Mouse (Mus musculus) small intestine, adult 2 months (tissue): ENCODE results near the gene Tnfsf9.

Experiments
- CTCF ChIP-seq: fragments of 200-500 bp; IDR thresholded peaks from 2 replicates; pipeline ENCODE4 v1.5.1; 2012; ENCODE audit warnings: low read depth, mild to moderate bottlenecking, control low read depth, inconsistent platforms, low read length, moderate library complexity, mixed read lengths; ENCODE audit not compliant: insufficient replicate concordance, insufficient read length; ENCODE audit errors: extremely low read depth
- POLR2A ChIP-seq: fragments of 200-500 bp; IDR thresholded peaks from 2 replicates; pipeline ENCODE4 v1.6.1; 2012; ENCODE audit warnings: low read depth, mild to moderate bottlenecking, control low read depth, inconsistent platforms, low read length, moderate library complexity

- TF ChIP-seq POLR2A = peak; percentile 36; the same call in 1 of the 2 replicates
- peak; percentile 79 for TF ChIP-seq CTCF
Observed at GRCm38 (mm10) chr17:57060231-57060801, 44.8 kb upstream of the Tnfsf9 start.
